Mouse (Mus musculus) thymus, adult 2 months (tissue): ENCODE results near the gene Pycr1.

Source experiments
- CTCF ChIP-seq: fragments of 200-500 bp; IDR thresholded peaks from 2 replicates; pipeline ENCODE4 v1.5.1; 2012; ENCODE audit warnings: mild to moderate bottlenecking, control low read depth, low read length, moderate library complexity, borderline replicate concordance; ENCODE audit not compliant: control insufficient read depth, poor library complexity, insufficient read depth; ENCODE audit errors: extremely low read depth
- POLR2A ChIP-seq: fragments of 200-500 bp; IDR thresholded peaks from 2 replicates; pipeline ENCODE4 v1.6.1; 2012; ENCODE audit warnings: mild to moderate bottlenecking, low read length, control low read depth, moderate library complexity; ENCODE audit not compliant: control insufficient read depth, poor library complexity, insufficient read depth; ENCODE audit errors: extremely low read depth

DNA sequence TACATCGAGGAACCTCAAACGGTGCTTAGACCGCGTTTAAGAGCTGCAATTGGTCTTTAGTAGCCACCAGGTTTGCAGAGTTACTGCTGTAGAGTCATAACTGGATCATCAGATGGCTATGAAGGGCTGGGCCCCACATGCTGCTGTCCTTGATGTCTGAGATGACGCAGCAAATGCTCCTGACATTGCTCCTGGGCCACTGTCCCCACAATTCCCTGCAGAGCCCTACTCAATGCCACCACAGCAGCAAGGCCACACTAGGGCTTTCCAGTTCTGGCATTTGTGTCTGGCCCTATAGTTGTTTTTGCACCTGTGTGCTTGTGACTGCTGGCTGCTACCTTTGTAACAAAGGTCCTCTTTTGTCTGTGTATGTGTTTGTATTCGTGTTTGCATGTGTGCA lies 20.8 kb downstream of the Pycr1 start:
- TF ChIP-seq CTCF (no peak), POLR2A (no peak)
